Mouse (Mus musculus): ENCODE measurements around the gene Ccr7. TPM values are rescaled to one million over a fixed set of nuclear protein-coding genes. Genes with fewer than 3 reads are reported as not detected.

Gene Ccr7
- total RNA-seq, 2 experiments from 2014 or later: 0.29 to 0.64 TPM

- DNase-seq (ENCODE audit: low spot score): no peak
- intact Hi-C loops (cut with DNase I): loop anchor here (2.0 kb wide), 1 partner anchor 17 kb away; no protein-coding TSS in a partner anchor
Measured at GRCm38 (mm10) chr11:99143123-99144082, 11.5 kb downstream of the Ccr7 start.

DNA sequence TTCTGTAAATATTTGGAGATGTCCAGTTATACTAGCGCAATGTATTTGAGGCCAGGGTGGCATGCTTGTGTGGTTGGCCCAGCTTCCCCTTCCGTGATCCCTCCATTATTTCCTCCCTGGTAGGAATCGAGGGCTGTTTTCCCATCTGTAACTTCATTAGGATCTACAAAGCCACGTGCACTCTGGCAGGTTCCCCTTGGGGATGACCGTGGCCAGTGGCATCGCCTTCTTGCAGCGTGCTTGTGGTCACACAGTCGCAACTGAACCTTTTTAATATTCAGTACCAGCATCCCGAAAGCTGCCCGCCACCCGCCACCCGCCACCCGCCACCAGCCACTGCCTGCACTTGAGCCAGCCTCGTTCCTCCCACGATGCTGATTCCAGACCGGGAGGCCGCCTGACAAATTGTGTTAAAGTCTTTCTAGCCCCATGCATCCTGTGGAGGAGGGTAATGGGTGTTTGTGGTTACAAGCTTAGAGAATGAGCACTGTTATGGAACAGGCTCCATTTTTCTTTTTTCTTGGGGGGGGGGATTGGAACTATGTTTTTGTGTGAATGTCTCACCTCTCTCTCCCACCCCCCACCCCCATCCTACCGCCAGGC, 12.3 kb downstream of the Ccr7 start:
- DNase-seq (ENCODE audit: low spot score): no peak
- intact Hi-C loops (cut with DNase I): no loop called here

DNA sequence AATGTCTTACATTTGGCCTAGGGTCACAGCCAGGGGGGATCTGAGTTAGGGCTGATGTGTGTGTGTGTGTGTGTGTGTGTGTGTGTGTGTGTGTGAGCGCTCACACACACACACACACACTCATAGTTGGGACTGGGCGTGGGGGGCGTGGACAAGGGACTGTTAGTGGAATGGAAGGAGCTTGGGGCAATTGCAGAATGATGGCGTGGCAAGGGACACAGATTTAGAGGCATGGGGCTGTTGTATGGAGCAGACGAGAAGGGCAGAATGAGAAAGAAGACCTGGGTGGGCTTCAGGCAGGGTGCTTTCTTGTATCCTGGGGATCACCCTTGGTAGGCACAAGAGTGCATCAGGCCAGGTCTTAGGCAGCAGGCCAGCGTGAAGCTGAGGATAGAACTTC, 12.8 kb downstream of the Ccr7 start:
- DNase-seq (ENCODE audit: low spot score): no peak
- intact Hi-C loops (cut with DNase I): no loop called here

- DNase-seq (ENCODE audit: low spot score): peak; percentile 49
Measured at GRCm38 (mm10) chr11:99141600-99141999, 13.3 kb downstream of the Ccr7 start.

DNA sequence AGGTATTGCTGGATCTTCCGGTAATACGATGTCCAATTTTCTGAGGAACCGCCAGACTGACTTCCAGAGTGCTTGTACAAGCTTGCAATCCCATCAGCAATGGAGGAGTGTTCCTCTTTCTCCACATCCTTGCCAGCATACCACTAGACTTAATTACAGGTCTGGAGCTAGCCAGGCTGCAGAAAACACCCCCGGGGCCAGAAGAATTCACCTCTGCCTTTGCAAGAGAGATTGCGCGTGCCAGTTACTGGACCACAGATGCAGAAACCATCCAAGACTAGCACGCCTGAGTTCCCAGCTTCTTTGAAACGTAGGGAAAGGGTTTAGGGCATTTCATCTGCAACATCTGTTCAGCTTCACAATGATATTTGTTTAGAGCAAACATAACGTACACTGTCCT, 15.9 kb downstream of the Ccr7 start:
- intact Hi-C loops (cut with DNase I): no loop called here
- no peak for DNase-seq (ENCODE audit: low spot score)

More at GRCm38 (mm10) chr11:99141600-99141999, 13.3 kb downstream of the Ccr7 start:
- intact Hi-C loops (cut with DNase I): no loop called here

DNA sequence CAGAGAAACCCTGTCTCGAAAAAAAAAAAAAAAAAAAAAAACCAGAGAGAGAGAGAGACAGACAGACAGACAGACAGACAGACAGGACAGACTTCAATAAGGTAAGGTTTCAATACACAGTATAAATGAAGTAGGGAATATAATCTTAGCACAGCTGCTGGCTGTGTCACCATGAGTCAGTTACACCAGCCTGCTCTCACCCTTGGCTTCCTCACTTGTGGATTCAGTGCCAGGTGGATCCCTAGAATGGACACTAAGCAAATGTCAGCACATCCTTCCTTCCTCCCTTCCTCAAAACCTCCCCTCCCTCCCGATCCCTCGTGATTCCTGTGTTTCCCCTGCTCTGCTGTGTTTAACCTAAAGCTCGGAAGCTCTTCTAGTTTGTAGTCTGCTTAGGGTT, 17.5 kb downstream of the Ccr7 start:
- intact Hi-C loops (cut with DNase I): no loop called here
- DNase-seq (ENCODE audit: low spot score): no peak

DNA sequence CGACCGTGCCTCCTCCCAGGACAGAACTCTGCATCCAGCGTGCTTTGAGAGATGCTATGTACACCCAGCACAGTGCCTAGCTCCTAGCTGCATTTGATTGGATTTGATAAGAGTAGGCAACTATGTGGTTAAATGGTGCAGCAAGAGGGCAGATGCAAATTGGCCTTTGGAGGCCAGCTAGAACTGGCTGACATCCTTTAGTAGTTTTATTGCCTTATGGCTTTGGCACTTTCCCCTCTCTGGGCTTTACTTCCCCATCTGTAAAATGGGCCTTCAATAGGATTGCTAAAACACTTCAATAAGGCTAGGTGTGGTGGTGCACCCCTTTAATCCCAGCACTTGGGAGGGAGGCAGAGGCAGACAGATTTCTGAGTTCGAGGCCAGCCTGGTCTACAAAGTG, 17.9 kb downstream of the Ccr7 start:
- intact Hi-C loops (cut with DNase I): no loop called here
- DNase-seq (ENCODE audit: low spot score): no peak

GRCm38 (mm10) chr11:99136361-99136760, 18.5 kb downstream of the Ccr7 start:
- DNase-seq (ENCODE audit: low spot score): no peak
- intact Hi-C loops (cut with DNase I): no loop called here

DNA sequence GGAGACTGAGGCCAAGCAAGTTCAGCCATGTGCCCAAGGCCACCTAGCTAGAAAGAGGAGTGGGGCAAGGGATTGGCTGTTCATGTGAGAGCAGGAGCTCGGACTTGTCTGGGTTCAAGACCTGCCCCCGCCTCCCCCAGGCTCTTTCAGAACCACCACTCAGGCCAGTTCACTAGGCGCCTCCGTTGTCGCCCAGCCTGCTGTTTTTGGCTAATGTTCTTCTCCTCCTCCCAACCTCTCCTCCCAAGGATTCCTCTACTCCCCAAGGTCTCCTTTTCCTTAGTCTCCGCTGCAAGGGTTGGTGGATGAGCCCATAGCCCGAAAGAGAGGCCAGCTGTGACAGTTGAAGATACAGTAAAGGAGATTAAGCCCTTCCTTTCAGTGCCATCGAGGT, 19.8 kb downstream of the Ccr7 start:
- no peak for DNase-seq (ENCODE audit: low spot score)
- intact Hi-C loops (cut with DNase I): no loop called here

DNA sequence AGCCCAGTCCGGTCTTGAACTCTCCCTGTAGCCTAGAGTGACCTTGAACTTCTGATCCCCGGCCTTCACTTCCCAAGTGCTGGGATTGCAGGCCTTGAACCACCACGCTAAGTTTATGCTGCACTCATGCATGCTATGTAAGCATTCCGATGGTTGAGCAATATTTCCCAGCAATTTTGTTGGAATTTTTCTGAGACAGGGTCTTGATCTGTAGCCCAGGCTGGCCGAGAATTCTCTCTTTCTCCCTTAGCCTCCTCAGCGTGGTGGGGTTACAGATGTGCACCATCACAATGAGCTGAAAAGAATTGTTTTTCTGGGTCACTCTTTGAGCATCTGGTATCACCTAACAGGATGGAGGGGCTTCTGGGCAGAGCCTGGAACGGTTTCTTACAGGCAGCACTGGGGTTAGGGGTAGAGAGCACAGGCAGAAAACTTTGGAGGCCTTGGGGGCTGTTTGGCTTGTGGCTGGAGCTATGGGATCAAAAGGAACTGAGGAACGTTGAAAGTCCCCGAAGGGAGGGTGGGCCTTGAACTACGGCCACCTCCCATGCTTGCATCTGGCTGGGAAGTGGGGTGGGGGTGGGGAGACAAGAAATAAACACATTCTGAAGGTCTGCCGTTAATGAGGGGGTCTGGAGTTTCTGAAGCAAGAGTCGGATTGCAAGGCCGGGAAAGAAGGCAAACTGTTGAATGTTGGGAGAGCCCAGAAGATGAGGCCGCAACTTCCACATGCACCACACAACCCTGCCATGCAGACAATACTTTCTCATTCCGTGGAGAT, 20.4 kb downstream of the Ccr7 start:
- intact Hi-C loops (cut with DNase I): no loop called here
- no peak for DNase-seq (ENCODE audit: low spot score)

GRCm38 (mm10) chr11:99133285-99133897, 21.5 kb downstream of the Ccr7 start:
- no peak for DNase-seq (ENCODE audit: low spot score)
- intact Hi-C loops (cut with DNase I): no loop called here

DNA sequence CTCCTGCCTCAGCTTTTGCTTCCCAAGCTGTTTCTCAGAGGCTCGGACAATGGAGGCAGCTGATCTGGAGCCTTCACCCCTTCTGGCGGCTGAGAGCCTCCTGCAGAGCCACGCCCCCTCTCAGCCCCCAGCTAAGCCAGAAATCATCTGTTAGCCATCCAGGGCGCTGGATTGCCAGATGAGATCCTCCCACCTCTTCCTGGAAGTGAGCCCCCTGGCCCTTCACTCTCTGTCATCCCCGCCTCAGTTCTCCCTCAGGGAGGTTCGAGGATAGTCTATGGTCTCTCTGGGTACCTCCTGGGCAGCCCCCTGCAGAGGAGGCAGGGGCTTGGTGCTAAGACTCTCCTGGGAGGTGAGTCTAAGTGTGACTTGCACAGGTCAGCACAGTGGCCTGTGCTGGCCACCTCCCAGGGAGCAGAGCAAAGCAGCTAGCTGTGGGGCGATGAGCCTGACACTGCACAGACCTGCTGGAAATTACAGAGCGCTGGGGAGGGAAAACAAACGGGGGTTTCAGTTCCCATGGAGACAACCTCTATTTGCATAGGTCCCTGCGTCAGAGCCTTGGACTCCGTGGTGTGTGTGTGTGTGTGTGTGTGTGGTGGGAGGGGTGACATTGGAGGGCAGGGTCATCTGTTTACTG, 22.7 kb downstream of the Ccr7 start:
- DNase-seq (ENCODE audit: low spot score): peak; percentile 51
- intact Hi-C loops (cut with DNase I): no loop called here

GRCm38 (mm10) chr11:99131463-99131840, 23.4 kb downstream of the Ccr7 start:
- intact Hi-C loops (cut with DNase I): no loop called here
- no peak for DNase-seq (ENCODE audit: low spot score)

DNA sequence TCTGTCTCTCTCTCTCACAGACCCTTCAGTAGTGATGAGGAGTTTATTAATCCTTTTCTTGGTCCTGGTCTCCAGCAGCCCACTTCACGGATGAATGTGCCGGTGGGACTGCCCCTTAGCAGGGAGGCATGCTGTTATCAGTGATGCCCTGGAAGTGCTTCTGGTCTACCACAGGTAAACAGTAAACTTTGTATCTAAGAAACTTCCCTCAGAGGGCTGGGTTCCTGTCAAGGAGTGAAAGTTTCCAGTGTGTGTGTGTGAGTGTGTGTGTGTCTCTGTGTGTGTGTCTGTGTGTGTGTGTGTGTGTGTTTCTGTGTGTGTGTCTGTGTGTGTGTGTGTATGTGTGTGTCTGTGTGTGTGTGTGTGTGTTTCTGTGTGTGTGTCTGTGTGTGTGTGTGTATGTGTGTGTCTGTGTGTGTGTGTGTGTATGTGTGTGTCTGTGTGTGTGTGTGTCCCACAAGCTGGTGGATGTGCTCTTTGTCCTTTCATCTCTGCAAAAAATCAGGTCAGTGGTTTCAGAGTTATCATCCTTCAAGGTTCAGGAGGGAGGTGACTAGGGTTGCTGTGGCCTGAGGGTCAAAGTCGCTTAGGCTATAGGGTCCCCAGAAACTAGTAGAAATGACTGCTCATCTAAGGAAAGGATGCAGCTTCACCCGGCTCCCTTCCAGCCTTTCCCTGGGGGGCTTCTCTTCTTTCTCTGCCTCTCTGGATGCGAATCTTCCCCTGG, 24.0 kb downstream of the Ccr7 start:
- no peak for DNase-seq (ENCODE audit: low spot score)
- intact Hi-C loops (cut with DNase I): no loop called here

- no peak for DNase-seq (ENCODE audit: low spot score)
- intact Hi-C loops (cut with DNase I): no loop called here
Measured at GRCm38 (mm10) chr11:99129287-99129686, 25.6 kb downstream of the Ccr7 start.

DNA sequence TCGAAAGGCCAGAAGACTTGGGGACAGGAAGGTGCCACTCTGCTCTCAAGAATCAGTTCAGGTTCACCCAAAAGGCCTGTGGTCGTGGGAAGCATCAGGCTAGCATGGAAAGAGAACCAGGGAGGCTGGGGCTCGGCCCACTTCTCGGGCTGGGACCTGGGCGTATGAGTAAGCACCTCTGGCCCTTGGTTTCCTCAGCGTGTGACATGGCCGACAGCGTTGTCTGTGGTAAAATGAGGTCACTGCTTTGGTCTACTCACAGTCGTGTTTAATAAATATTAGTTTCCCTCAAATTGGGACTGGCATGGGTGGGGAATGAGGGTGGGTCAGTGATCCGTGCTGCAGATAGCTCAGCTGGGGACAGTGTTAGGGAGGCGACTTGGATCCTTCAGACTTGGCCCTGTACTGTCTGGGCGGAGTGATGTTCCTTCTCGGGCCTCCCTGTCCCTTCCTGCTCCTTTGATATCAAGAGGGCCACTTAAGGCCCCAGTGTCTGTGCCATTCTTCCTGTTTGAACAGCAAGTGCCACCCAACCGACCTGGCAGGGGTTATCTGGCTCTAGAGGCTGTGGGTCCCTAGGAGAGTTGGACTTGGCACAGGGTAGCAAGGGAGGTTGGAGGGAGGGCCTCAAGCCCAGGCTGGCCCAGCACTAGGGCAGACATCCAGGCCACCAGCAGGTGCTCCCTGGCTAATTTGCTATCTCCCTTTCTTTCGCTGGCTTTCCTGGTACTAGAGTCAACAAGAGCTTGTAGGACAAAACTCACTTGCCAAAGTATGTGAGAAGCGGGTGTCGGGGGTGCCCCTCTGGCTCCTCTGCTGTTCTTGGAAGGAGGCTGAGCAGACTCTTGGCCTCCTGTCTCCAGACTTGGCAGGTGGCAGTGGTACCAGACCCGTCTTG, 26.8 kb downstream of the Ccr7 start:
- no peak for DNase-seq (ENCODE audit: low spot score)
- intact Hi-C loops (cut with DNase I): loop anchor here (2.0 kb wide), 1 partner anchor 17 kb away; no protein-coding TSS in a partner anchor

DNA sequence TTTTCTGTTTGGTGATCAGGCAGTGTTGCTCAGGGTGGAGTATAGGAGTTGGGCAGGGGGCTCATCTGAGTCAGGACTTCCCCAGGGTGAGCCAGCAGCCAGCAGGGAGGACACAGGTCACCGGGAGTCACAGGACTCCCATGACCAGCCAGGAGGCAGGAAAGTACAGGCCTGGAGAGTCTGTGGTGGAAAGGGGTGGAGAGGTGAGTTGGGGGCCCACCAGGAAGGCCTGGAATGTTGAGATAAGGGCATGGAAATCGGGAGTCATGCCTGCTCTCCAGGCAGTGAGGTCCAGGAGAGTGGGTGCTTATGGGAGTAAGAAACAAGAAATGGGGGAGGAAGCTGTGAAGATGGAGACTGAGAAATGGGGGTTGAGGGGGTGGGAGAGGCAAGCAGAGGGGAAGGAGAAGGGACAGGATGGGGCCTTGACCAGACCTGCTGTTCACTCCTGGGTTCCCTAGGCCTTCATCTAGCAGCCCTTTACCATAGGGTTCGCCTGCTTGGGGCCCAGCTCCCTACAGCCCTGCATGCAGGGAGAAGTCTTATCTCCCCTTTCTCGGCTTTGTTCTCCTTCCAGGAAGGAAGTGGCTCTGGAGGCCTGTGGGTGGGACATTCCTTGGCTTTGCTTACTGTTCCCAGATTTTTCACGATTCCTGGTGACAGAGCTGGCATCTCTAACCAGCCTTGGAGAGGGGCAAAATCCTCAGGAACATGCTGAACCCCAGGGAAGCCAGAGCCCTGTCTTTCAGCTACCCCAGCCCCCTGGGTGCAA, 28.2 kb downstream of the Ccr7 start:
- DNase-seq (ENCODE audit: low spot score): peak; percentile 38
- intact Hi-C loops (cut with DNase I): loop anchor here (2.0 kb wide), 1 partner anchor 18 kb away; no protein-coding TSS in a partner anchor
